Mouse (Mus musculus) liver, embryonic 14.5 days (tissue): Measurements from ENCODE around the gene Dazap2.

ENCODE experiments used
- CTCF ChIP-seq: IDR thresholded peaks from 2 replicates; pipeline ENCODE4 v1.5.1; 2016; ENCODE audit warnings: antibody characterized with exemption, low read depth, control low read depth
- EP300 ChIP-seq: IDR thresholded peaks from 2 replicates; pipeline ENCODE4 v1.6.1; 2016; ENCODE audit warnings: antibody characterized with exemption, low read depth

DNA sequence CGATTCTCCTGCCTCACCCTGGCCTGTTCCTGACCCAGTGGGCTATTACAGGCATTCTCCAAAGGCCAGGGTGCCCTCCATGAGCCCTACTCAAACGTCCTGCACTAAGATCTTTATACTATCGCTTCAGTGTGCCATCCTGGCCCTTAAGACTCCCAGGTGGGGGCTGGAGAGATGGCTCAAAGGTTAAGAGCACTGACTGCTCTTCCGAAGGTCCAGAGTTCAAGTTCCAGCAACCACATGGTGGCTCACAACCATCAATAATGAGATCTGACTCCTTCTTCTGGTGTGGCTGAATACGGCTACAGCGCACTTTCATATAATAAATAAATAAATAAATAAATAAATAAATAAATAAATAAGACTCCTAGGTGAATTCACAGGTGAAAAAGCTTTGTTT, 22.3 kb upstream of the Dazap2 start:
- TF ChIP-seq CTCF, result no peak
- no peak for TF ChIP-seq EP300
